Mouse (Mus musculus) B cell, adult 2 months (primary cell): ENCODE data around the gene Ndrg2.
A peak's percentile ranks its signal among the peaks of the same experiment; 100 is the strongest.

Source experiments
- DNase-seq, 2 experiments: peaks; one replicate each; pipeline ENCODE4 v3.0.0; 2022

Gene Ndrg2

GRCm38 (mm10) chr14:51912391-51913061, 1.4 kb downstream of the Ndrg2 start:
- peak in 1 of 2 experiments; percentile 3 for DNase-seq

GRCm38 (mm10) chr14:51911301-51911700, 2.7 kb downstream of the Ndrg2 start:
- no peak for DNase-seq

- no peak for DNase-seq
Measured at GRCm38 (mm10) chr14:51906102-51906501, 7.9 kb downstream of the Ndrg2 start.

GRCm38 (mm10) chr14:51904706-51905105, 9.3 kb downstream of the Ndrg2 start:
- DNase-seq, result no peak

GRCm38 (mm10) chr14:51903782-51904181, 10.2 kb downstream of the Ndrg2 start:
- DNase-seq, result no peak

GRCm38 (mm10) chr14:51902806-51903710, 10.9 kb downstream of the Ndrg2 start:
- DNase-seq, result peak; percentile 84 to 85

GRCm38 (mm10) chr14:51899351-51899750, 14.6 kb downstream of the Ndrg2 start:
- no peak for DNase-seq

- no peak for DNase-seq
Measured at GRCm38 (mm10) chr14:51896539-51897170, 17.3 kb downstream of the Ndrg2 start.

- DNase-seq, result no peak
Measured at GRCm38 (mm10) chr14:51896019-51896418, 17.9 kb downstream of the Ndrg2 start.

GRCm38 (mm10) chr14:51895071-51895470, 18.9 kb downstream of the Ndrg2 start:
- DNase-seq, result no peak

- no peak for DNase-seq
Measured at GRCm38 (mm10) chr14:51893809-51894208, 20.1 kb downstream of the Ndrg2 start.

- no peak for DNase-seq
Measured at GRCm38 (mm10) chr14:51893094-51893794, 20.7 kb downstream of the Ndrg2 start.

- DNase-seq, result no peak
Measured at GRCm38 (mm10) chr14:51892191-51892939, 21.6 kb downstream of the Ndrg2 start, which contains the start of gene Slc39a2. TSS of gene Slc39a2 (plus strand) at chr14:51892889.

- no peak for DNase-seq
Measured at GRCm38 (mm10) chr14:51889833-51890232, 24.1 kb downstream of the Ndrg2 start.

GRCm38 (mm10) chr14:51886051-51886450, 27.9 kb downstream of the Ndrg2 start:
- DNase-seq, result no peak

- peak; percentile 95 to 97 for DNase-seq
Measured at GRCm38 (mm10) chr14:51884598-51885331, 29.2 kb downstream of the Ndrg2 start, which contains the start of gene Mettl17. TSS of gene Mettl17 (plus strand) at chr14:51884842.

GRCm38 (mm10) chr14:51884031-51884544, 29.9 kb downstream of the Ndrg2 start:
- DNase-seq, result peak in 1 of 2 experiments; percentile 6

GRCm38 (mm10) chr14:51883527-51884030, 30.4 kb downstream of the Ndrg2 start:
- peak; percentile 81 to 86 for DNase-seq

GRCm38 (mm10) chr14:51877517-51877916, 36.4 kb downstream of the Ndrg2 start:
- no peak for DNase-seq

- DNase-seq, result no peak
Measured at GRCm38 (mm10) chr14:51871741-51872140, 42.2 kb downstream of the Ndrg2 start.

- DNase-seq, result no peak
Measured at GRCm38 (mm10) chr14:51870756-51871155, 43.2 kb downstream of the Ndrg2 start.
